Mouse (Mus musculus) thymus, adult 2 months (tissue): ENCODE results near the gene Surf1.

ENCODE experiments used
- CTCF ChIP-seq: fragments of 200-500 bp; IDR thresholded peaks from 2 replicates; pipeline ENCODE4 v1.5.1; 2012; ENCODE audit warnings: mild to moderate bottlenecking, control low read depth, low read length, moderate library complexity, borderline replicate concordance; ENCODE audit not compliant: control insufficient read depth, poor library complexity, insufficient read depth; ENCODE audit errors: extremely low read depth
- POLR2A ChIP-seq: fragments of 200-500 bp; IDR thresholded peaks from 2 replicates; pipeline ENCODE4 v1.6.1; 2012; ENCODE audit warnings: mild to moderate bottlenecking, low read length, control low read depth, moderate library complexity; ENCODE audit not compliant: control insufficient read depth, poor library complexity, insufficient read depth; ENCODE audit errors: extremely low read depth

GRCm38 (mm10) chr2:26910994-26911765, 5.2 kb downstream of the Surf1 start:
- TF ChIP-seq CTCF, result no peak
- no peak for TF ChIP-seq POLR2A
